Mouse (Mus musculus) thymus, adult 2 months (tissue): ENCODE measurements at regions not wholly inside any gene's neighbourhood (a gene's known extent, or its start where the extent isn't known, plus 50 kb on each side); places are given as distances from the start of the nearest gene placed in this dataset.

ENCODE experiments used
- CTCF ChIP-seq: fragments of 200-500 bp; IDR thresholded peaks from 2 replicates; pipeline ENCODE4 v1.5.1; 2012; ENCODE audit warnings: mild to moderate bottlenecking, control low read depth, low read length, moderate library complexity, borderline replicate concordance; ENCODE audit not compliant: control insufficient read depth, poor library complexity, insufficient read depth; ENCODE audit errors: extremely low read depth
- POLR2A ChIP-seq: fragments of 200-500 bp; IDR thresholded peaks from 2 replicates; pipeline ENCODE4 v1.6.1; 2012; ENCODE audit warnings: mild to moderate bottlenecking, low read length, control low read depth, moderate library complexity; ENCODE audit not compliant: control insufficient read depth, poor library complexity, insufficient read depth; ENCODE audit errors: extremely low read depth

- TF ChIP-seq CTCF (no peak), POLR2A (no peak)
Observed at GRCm38 (mm10) chr1:195285076-195285475, 108.6 kb upstream of the Cr2 start.
